Mouse (Mus musculus): ENCODE data around the gene Slc27a5.

- TF ChIP-seq CTCF (IDR thresholded peaks at IDR 0.05; ENCODE audit: low read depth, low read length): no peak
- TF ChIP-seq EP300 (IDR thresholded peaks at IDR 0.05; ENCODE audit: insufficient read depth, low read depth, low read length): no peak
Observed at GRCm38 (mm10) chr7:13010005-13010908, 12.3 kb upstream of the Slc27a5 start, which contains the start of gene Zbtb45.
